Mouse (Mus musculus) spleen, postnatal 10 days (tissue): ENCODE data around the gene Paqr8.

Experiments used
- DNase-seq, 2 experiments: peaks; one replicate each; pipeline ENCODE4 v3.0.0; 2021 to 2022; ENCODE audit warnings: low spot score in 2 of 2

The Paqr8 gene

DNA sequence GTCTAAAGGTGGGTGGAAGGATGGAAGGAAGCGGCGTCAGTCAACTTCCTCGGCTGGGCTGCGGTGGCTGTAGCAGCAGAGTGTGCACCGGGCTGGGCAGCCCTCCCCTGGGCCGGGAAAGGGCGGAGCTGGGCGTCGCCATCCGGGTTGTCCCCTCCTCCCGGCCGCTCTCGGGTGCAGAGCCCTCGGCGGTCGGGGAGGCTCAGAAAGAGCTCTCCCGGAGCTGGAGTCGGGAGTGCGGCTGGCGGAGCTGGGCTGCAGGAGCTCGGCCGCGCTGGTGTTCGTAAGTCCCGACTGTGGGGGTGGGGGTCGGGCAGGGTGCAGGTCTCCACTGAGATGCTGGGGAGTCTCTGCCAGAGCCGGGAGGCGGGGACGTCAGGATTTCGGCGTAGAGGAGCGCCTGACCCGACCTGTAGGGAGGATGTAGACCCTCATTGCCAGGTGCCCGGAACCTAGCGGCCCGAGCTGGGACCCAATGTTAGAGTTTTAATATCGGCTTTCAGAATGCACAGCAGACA lies at the start of gene Paqr8:
Gene Paqr8, plus strand, starts transcription at position 203 of the 518 bp plus-strand sequence.
- peak; percentile 38 to 71 for DNase-seq

GRCm38 (mm10) chr1:20856924-20857902 lies 33.2 kb upstream of the Paqr8 start:
- no peak for DNase-seq

GRCm38 (mm10) chr1:20860775-20861174 lies 29.6 kb upstream of the Paqr8 start:
- no peak for DNase-seq

GRCm38 (mm10) chr1:20861865-20862264 lies 28.5 kb upstream of the Paqr8 start:
- no peak for DNase-seq

- no peak for DNase-seq
Observed at GRCm38 (mm10) chr1:20863452-20864172, 26.8 kb upstream of the Paqr8 start.

DNA sequence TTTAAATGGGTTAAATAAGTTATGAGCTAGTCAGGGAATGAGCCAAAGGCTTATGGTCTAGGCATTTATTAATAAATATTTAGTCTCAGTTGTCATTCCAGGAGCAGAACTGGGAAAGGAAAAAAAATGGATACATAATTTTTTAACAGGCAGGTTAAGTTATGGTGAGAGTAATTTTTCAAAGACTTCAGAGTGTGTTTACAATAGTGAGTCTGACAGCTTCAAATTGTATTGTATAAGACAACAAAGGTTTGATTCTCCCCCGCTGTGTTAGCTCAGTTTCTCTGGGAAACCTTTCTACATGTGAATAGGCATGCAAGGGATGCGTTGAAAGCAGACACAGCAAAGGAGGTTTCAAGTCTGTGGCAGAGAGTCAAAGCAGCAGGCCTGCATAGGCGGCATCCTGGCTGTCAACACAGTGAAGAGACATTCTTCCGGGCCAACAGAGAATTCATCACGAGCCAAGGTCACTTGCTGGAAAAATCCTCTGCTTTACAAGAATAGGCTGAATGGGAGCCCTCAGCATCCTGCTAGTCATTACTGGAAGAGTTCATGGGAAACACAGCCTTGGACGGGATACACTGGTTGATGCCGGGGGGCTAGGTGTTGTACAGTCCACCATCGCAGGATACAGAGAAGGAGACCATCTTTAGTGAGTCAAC lies 23.0 kb upstream of the Paqr8 start:
- no peak for DNase-seq

DNA sequence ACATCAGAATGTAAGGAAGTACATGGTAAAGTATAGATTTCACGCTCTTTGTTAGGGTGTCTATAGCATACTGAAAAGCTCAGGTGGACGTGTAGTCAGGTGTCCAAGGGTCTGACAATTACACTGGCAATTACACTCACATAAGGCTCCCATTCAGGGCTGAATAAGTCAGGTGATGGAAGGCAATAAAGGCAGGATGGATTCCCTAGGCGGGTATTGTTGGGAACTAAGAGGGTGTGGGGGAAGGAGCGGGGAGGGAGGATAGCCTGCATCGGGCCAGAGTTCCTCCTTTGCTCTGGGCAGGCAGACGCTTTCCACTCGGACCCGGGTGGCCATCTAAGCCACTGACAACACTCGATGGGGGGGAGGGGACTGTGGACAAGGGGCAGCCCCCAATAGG lies 22.4 kb upstream of the Paqr8 start:
- no peak for DNase-seq

- DNase-seq = no peak
Observed at GRCm38 (mm10) chr1:20870887-20871286, 19.5 kb upstream of the Paqr8 start.

- DNase-seq = no peak
Observed at GRCm38 (mm10) chr1:20872496-20872895, 17.9 kb upstream of the Paqr8 start.

DNA sequence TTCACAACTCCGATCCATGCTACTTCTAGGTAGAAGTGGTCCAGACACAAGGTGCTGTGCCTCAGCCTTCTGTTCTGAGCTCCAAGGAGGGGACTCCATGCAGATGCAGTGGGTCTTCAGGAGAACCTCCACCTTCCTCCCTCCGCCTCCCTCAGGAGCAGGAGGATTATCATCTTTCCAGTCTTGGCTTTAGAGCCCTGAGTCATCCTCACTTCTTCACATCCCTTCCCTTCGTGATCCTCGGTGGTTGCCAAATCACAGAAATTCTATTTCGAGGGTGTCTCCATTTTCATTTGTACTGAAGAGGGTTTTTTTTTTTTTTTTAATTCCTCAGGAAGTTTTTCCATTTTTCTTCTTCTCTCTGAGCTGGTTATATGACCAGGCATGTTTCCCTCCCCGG lies 16.3 kb upstream of the Paqr8 start:
- no peak for DNase-seq

DNA sequence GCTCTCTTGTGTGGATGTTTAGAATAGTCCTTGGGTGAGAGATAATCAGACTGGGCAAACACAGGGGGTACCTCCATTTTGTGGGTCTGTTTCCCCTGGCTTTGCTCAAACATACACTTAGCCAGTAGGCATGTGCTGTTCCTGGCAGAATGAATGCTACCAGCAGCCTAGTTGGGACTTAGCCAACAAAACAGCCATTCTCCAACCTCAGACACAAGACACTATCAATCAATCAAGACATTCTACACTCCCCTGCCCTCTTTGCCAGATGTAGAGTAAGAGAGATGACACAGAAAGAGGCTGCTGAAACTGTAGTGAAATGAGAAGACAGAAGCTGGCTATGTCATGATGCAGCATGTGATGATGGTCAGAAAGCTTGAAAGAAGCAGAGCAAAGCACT lies 13.1 kb upstream of the Paqr8 start:
- no peak for DNase-seq

- no peak for DNase-seq
Observed at GRCm38 (mm10) chr1:20879361-20879760, 11.0 kb upstream of the Paqr8 start.

GRCm38 (mm10) chr1:20883079-20883478 lies 7.3 kb upstream of the Paqr8 start:
- DNase-seq = no peak

DNA sequence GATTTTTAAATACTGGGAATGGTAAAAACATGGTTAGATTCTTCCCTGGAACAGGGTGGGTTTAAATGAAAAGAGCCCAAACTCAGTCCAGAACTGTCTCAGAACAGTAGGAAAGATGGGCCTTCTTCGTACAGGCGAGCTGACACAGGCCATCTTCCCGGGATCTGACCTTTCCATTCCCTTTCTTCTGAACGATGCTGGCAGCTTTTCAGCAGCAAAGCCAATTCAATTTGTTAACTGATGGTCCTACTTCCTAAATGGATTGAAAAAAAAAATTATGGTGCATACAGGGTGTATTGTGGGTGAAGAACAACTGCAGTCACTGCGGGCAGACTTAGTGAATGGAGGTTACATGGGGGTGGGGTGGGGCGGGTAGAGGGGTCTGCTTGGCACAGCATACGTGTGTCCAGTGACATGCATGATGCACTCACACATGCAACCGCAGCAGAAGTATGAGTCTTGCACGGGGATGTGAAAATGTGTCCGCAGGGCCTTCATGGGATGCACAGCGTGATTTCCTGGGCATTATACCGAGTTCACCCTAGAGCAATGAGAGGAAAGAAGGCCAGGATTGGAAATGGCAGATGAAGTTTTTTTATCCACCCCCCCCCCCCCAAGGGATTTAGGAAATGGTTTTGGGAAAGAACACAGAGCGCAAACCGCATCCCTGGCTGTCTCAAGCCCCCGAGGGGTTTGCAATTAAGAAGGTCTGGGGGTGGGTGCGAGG lies 566 bp upstream of the Paqr8 start:
- no peak for DNase-seq

DNA sequence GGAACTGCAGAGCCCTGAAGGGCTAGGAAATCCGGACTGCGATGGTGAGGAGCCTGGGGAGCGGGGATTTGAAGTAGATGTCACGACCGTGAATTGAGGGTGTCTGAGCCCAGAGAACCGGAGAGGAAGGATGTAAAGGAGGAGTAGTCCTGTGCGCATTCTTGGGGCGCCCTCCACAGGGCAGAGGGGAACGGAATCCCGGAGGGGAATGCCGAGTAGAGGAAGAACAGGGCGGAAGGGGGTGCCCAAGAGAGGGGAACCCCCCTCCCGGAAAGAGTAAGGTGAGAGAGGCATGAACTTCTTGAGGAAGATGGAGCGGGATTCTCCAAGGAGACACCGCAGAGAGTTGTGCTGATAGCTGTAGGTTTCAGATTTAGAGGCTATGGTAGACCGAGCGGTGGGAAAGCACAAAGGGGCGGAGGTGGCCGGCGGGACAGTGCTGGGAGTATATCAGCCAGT lies 564 bp downstream of the Paqr8 start:
- DNase-seq = peak; percentile 18 to 43

DNA sequence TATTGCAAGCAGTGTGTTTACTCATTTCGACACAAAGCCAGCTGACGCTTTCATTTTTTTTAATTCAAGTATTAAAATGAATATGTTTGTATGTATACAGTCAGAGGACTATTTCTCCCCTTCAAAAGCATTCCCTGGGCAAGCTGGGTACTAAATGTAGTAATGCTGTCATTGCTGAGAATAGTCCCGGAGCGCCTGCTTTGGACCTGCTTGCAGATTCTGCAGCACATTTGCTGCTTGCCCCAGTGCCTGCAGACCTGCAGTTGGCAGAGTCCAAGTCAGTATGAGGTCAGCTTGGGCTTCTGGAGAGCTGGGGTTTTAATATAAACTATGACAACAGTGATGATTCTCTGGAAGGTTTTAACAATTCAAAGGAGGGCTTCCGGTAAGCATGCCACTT lies 2.7 kb downstream of the Paqr8 start:
- no peak for DNase-seq

DNA sequence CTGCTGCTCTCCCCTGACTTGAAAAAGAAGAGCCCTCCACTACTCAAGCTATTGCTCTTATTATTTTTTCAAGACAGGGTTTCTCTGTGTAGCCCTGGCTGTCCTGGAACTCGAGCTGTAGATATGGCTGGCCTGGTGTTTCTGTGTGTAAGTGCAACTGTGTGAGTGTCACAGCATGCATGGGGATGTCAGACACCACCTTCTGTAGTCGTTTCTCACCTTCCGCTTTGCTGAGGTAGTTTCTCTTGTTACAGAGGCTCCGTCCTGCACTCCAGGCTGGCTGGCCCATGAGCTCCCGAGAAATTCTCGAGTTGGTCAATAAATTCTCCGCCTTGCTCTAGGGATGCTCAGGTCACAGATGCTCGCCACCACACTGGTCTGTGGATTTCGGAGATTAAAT lies 8.0 kb downstream of the Paqr8 start:
- no peak for DNase-seq

GRCm38 (mm10) chr1:20900336-20900735 lies 9.9 kb downstream of the Paqr8 start:
- no peak for DNase-seq

DNA sequence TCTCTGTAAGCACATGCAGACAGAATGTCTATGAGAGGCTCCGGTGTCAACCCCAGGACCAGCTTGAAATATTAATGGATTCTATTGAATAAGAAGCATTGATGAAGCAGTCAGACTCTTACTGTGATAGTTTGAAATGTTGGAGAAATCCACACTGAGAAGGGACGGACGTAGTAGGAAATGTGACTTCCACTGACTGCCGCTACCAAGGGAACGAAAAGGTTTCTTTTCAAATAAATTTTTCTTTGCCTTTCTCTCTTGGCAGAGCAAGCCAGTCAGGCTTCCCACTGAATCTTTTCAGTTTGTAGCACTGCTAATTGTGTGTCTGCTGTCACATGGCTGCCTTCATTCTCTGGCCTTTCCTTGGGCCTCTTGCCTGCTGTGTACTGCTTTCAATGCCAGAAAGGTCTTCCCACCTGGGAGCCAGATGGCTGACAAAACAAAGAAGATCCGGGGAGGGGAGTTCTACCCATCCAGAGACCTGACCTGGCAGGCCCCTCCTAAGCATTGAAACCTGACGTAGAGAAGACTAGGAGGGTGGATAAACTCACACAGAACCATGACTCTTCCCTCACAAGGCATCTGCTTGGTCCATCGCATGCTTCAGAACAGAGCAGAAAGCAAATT lies 15.2 kb downstream of the Paqr8 start:
- DNase-seq = no peak

DNA sequence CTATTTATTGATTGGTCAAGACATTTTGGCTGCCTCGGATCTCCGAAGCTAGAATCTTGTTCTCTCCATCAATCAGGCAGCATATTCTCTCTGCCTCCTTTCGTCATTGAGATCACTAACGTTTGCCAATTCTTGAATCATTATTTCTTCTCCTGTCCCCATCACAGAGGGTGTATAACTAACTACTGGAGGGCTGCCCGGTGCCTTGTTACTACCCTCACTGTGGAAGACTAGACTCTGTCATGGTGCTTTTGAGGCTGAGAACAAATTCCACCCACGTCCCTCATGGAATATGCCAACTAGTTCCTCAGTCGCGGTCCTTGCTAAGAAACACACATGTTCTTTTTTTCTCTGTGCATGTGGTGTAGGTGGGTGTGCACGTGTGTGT lies 15.7 kb downstream of the Paqr8 start:
- DNase-seq = no peak

- no peak for DNase-seq
Observed at GRCm38 (mm10) chr1:20908541-20908940, 18.1 kb downstream of the Paqr8 start.
